Mouse (Mus musculus): ENCODE results near the gene Prtn3. TPM values are rescaled to one million over a fixed set of nuclear protein-coding genes. Genes with fewer than 3 reads are reported as not detected.

Prtn3 gene
- polyA plus RNA-seq, 1 experiment from 2014 or later, result 3.9 TPM

DNA sequence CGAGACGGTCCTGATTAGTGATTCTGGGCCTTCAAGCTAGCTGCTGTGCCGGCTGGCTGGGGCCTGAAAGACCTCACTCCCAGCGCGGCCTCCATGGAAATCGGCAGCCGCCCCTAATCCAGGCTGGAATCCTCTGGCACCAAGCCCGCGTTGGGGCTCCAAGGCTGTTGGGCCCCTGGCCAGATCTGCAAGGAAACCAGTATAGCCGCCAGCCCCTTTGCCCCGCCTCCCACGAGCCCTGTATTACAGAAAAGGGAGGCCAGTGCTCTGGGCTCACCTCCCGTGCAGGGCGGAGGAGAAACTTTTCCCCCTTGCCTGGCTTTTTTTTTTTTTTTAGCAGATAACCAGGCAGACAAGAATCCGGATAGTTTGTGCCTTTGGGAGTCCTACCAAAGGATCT lies 20.9 kb upstream of the Prtn3 start:
- ATAC-seq (replicated peaks; ENCODE audit: insufficient number of reproducible peaks, low FRiP score, low TSS enrichment), result peak; percentile 49; the same call in 1 of the 2 replicates
- Histone ChIP-seq H3K9me3 (replicated peaks; ENCODE audit: control insufficient read depth, low read length) (no peaks in the 10 kb centered on the region), H3K27me3 (ENCODE audit: control insufficient read depth, insufficient read depth, low read length) (no peaks in the 10 kb centered on the region), H3K9ac (ENCODE audit: low read depth, low read length) (peak overlapping the region; percentile 90), H3K36me3 (ENCODE audit: control insufficient read depth, insufficient read depth, low read length) (peaks cover 2% of the 10 kb centered on the region; the same call in 1 of the 2 replicates), H3K4me3 (ENCODE audit: low read depth, low read length) (peak overlapping the region; percentile 86), H3K4me1 (ENCODE audit: control insufficient read depth, insufficient read depth, low read length) (peaks cover 47% of the 10 kb centered on the region), H3K4me2 (peak overlapping the region; percentile 89), H3K27ac (ENCODE audit: low read depth, low read length) (peak overlapping the region; percentile 100)
- under 1% methylated on average over 15 of the region's 15 CpGs for WGBS (ENCODE audit: insufficient replicate concordance)

DNA sequence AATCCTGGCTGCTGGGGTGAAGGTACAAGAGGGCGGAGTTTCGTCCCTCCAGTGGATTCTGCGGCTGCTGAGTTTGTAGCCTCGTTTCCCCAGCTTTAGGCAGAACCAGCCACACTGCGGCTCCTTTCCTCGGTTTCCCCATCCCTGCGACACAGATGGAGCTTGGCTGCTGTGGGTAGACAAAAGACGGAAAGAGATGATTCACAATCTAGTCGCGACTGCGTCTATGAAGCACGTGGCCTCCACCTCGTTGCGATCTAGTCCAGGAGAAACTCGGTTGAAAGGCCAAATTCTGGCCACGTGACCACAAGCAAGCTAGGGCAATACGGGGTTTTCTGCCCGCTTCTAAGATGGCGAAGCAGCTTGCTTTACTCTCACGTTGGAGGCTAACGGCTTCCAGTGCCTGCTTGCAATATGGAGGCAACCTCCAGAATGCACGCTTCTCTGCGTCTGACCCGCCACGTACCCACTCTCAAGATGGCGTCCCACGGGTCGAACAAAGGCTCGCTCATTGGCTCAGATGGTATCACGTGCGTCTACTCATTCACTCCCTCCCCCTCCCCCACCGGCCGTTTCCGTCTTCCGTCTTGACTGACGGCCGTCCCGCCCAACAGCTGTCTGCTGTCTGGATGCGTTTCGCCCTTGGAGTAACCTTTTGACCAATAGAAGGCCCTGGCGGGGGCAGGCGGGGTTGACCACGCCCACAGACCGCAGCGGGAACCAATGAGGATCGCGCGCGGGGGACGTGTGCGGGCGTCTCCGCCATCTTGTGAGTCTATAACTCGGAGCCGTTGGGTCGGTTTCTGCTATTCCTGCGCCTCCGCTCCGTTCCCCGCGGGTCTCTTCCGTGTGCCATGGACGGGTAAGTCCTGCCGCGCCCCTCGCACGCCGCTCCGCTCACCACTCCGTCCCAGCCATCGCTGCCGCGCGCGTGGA lies 20.1 kb upstream of the Prtn3 start, which contains the start of gene Ptbp1:
Gene Ptbp1, plus strand, starts transcription at position 568 of the 936 bp plus-strand sequence.
- Histone ChIP-seq H3K27me3 (ENCODE audit: control insufficient read depth, insufficient read depth, low read length) (no peaks in the 10 kb centered on the region), H3K9me3 (replicated peaks; ENCODE audit: control insufficient read depth, low read length) (no peaks in the 10 kb centered on the region), H3K9ac (ENCODE audit: low read depth, low read length) (peak within 1 kb of the TSS; percentile 100), H3K36me3 (ENCODE audit: control insufficient read depth, insufficient read depth, low read length) (peaks cover 4% of the 10 kb centered on the region), H3K4me3 (ENCODE audit: low read depth, low read length) (peak within 1 kb of the TSS; percentile 86), H3K27ac (ENCODE audit: low read depth, low read length) (peak within 1 kb of the TSS; percentile 100), H3K4me1 (ENCODE audit: control insufficient read depth, insufficient read depth, low read length) (peaks cover 52% of the 10 kb centered on the region), H3K4me2 (peak within 1 kb of the TSS; percentile 89)
- WGBS (ENCODE audit: insufficient replicate concordance), result under 1% methylated on average over 75 of the region's 75 CpGs
- peak; percentile 89 for ATAC-seq (replicated peaks; ENCODE audit: insufficient number of reproducible peaks, low FRiP score, low TSS enrichment)

DNA sequence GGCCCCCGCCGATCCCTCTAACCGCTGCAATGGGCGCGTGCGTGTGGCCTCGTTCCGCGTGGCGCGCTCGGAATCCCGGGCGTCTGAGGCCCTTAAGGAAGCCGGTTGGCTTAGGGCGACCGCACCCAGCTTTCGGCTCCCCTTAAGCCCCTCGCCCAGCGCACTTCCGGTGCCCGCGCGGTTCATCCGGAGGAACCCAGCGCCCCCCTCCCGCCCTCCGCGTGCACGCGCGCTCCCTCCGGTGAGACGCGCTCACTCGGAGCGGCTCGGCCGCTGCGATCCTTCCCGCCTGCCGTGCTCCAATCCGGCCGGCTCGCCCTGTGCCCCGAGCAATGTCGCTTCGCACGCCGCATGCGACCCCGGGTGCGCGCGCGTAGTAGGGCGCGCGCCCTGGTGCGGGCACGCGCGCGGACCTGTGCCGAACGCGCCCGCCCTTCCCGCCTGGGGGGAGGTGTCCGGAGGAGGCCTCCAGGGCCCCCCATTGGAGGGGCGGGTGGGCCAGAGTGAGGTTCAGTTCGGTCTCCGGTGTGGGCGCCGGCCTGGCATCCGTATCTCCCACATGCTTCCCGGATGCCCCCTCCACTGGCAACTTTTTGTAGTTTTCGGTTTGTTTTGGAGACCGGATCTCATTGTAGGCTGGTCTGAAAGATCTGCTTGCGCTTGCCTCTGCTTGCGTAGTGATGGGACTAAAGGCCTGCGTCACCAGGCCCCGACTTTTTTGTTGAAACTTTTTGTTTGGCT lies 19.3 kb upstream of the Prtn3 start:
- H3K4me3 ChIP-seq (ENCODE audit: low read depth, low read length), result peak overlapping the region; percentile 86
- no peaks in the 10 kb centered on the region for H3K9me3 ChIP-seq (replicated peaks; ENCODE audit: control insufficient read depth, low read length)
- H3K27ac ChIP-seq (ENCODE audit: low read depth, low read length), result peak overlapping the region; percentile 100
- WGBS (ENCODE audit: insufficient replicate concordance), result under 1% methylated on average over 83 of the region's 83 CpGs
- H3K4me1 ChIP-seq (ENCODE audit: control insufficient read depth, insufficient read depth, low read length), result peaks cover 54% of the 10 kb centered on the region
- H3K27me3 ChIP-seq (ENCODE audit: control insufficient read depth, insufficient read depth, low read length), result no peaks in the 10 kb centered on the region
- H3K4me2 ChIP-seq, result peak overlapping the region; percentile 78
- peaks cover 12% of the 10 kb centered on the region for H3K36me3 ChIP-seq (ENCODE audit: control insufficient read depth, insufficient read depth, low read length)
- H3K9ac ChIP-seq (ENCODE audit: low read depth, low read length), result peak overlapping the region; percentile 100
- ATAC-seq (replicated peaks; ENCODE audit: insufficient number of reproducible peaks, low FRiP score, low TSS enrichment), result peak; percentile 7; the same call in 1 of the 2 replicates

DNA sequence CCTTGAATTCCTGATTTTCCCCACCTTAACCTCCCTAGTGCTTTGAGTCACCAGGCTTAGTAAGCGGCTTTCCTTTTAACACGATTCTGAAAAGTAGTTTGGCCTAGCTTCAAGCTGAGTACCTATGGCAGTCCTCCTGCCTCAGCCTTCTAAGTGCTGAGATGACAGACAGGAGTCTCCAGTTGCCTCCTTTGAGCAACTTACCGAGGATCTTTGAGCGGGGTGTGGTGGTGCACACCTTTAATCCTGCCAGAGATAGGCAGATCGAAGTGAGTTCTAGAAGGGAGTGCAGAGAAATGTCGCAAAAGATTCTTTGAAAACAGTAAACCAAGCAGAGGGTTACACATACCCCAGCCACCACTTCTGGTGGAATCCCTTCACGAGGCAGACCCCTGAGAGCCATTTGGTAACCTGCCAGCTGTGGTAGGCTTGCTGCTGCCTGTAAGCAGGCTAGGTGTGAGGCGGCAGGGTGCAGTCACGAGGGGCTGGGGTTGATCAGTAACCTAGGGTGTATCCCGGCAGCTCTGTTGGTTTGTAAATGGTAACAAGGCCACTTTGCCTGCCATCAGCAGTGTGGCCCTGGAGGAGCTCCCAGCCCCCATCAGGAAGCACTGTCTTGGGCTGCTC lies 18.6 kb upstream of the Prtn3 start:
- Histone ChIP-seq H3K9me3 (replicated peaks; ENCODE audit: control insufficient read depth, low read length) (no peaks in the 10 kb centered on the region), H3K4me1 (ENCODE audit: control insufficient read depth, insufficient read depth, low read length) (peaks cover 51% of the 10 kb centered on the region), H3K36me3 (ENCODE audit: control insufficient read depth, insufficient read depth, low read length) (peaks cover 19% of the 10 kb centered on the region), H3K4me3 (ENCODE audit: low read depth, low read length) (peak overlapping the region; percentile 86), H3K9ac (ENCODE audit: low read depth, low read length) (peak overlapping the region; percentile 100), H3K27ac (ENCODE audit: low read depth, low read length) (peak overlapping the region; percentile 100), H3K27me3 (ENCODE audit: control insufficient read depth, insufficient read depth, low read length) (no peaks in the 10 kb centered on the region), H3K4me2 (peak overlapping the region; percentile 78)
- no peak for ATAC-seq (replicated peaks; ENCODE audit: insufficient number of reproducible peaks, low FRiP score, low TSS enrichment)
- WGBS (ENCODE audit: insufficient replicate concordance), result 1% methylated on average over 10 of the region's 10 CpGs

DNA sequence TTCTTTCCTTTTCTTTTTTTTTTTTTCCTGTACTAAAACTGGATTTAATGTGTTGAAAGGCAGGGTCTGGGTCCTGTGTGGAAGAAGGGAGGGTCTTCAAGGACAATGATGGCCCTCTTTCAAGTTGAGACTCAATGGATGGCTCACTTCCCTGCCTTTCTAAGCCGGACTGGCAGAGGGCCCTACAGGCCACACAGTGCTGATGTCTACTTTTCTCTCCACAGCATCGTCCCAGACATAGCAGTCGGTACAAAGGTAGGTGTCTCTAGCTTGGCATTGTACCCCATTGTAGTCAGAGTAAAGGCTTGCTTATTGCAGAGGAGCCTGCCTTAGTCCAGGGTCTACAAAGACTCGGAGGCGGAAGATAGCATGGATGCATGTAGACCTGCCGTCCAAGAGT lies 18.0 kb upstream of the Prtn3 start:
- Histone ChIP-seq H3K9ac (ENCODE audit: low read depth, low read length) (peak overlapping the region; percentile 100), H3K9me3 (replicated peaks; ENCODE audit: control insufficient read depth, low read length) (no peaks in the 10 kb centered on the region), H3K4me3 (ENCODE audit: low read depth, low read length) (peak overlapping the region; percentile 86), H3K27me3 (ENCODE audit: control insufficient read depth, insufficient read depth, low read length) (no peaks in the 10 kb centered on the region), H3K4me1 (ENCODE audit: control insufficient read depth, insufficient read depth, low read length) (peaks cover 49% of the 10 kb centered on the region), H3K36me3 (ENCODE audit: control insufficient read depth, insufficient read depth, low read length) (peaks cover 25% of the 10 kb centered on the region), H3K4me2 (peak overlapping the region; percentile 78), H3K27ac (ENCODE audit: low read depth, low read length) (peak overlapping the region; percentile 18; the same call in 1 of the 2 replicates)
- WGBS (ENCODE audit: insufficient replicate concordance), result 44% methylated on average over 6 of the region's 6 CpGs
- ATAC-seq (replicated peaks; ENCODE audit: insufficient number of reproducible peaks, low FRiP score, low TSS enrichment), result no peak

DNA sequence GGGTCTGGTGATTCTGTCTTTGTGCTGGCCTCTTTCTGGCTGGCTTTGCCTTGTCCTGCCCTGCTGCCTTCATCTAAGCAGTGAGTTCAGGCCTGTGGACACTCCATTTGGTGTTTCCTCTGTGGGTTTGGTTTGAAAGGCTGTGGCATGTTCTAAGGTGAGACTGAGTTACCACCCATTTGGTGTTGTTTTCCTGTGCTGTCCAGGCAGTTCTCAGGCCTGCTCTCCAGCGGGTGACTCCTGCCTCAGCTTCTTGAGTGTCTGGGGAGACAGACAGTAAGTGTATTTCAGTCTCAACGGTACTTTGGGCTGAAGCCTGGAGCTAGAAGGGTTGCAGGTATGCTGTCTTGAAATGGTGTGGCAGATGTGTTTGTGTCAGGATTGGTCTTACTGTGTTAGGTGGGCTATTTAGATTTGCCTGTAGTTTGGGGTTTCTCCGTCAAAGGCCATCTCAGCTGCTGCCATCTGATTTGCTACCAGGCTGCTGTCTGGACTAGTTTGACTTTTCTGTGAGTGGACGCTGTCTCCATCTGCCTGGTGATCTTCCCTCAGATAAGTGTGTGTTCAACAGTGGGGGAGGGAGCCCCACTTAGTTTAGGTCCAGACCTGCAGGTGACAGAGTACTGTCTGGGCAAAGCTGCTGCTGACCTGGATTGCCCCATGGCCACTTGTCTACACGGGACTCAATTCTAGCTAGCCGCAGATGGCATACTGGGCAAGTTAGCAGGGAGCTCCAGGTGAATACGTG lies 17.4 kb upstream of the Prtn3 start:
- Histone ChIP-seq H3K36me3 (ENCODE audit: control insufficient read depth, insufficient read depth, low read length) (peaks cover 30% of the 10 kb centered on the region), H3K27ac (ENCODE audit: low read depth, low read length) (peak overlapping the region; percentile 57), H3K9ac (ENCODE audit: low read depth, low read length) (peak overlapping the region; percentile 100), H3K4me1 (ENCODE audit: control insufficient read depth, insufficient read depth, low read length) (peaks cover 44% of the 10 kb centered on the region), H3K4me2 (peak overlapping the region; percentile 78), H3K9me3 (replicated peaks; ENCODE audit: control insufficient read depth, low read length) (no peaks in the 10 kb centered on the region), H3K27me3 (ENCODE audit: control insufficient read depth, insufficient read depth, low read length) (no peaks in the 10 kb centered on the region), H3K4me3 (ENCODE audit: low read depth, low read length) (peak overlapping the region; percentile 86)
- 37% methylated on average over 7 of the region's 7 CpGs for WGBS (ENCODE audit: insufficient replicate concordance)
- no peak for ATAC-seq (replicated peaks; ENCODE audit: insufficient number of reproducible peaks, low FRiP score, low TSS enrichment)

DNA sequence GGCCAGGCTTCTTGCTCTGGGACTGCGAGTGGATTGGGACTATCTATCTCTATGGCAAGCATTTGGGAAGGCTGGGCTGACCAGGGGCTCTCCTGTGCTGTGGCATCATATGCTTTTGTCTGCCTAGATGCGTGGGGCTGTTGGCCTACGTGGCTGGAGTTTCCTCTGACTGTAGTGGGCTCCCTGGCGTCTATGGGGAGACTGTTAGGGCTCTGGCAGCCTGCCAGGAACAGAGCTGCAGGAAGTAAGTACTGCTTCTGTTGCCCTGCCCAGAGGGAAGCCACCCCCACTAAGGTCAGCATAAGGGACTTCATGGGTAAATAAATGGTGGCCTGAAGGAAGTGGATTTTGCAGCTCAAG lies 16.8 kb upstream of the Prtn3 start:
- peaks cover 38% of the 10 kb centered on the region for H3K4me1 ChIP-seq (ENCODE audit: control insufficient read depth, insufficient read depth, low read length)
- H3K4me2 ChIP-seq, result peak overlapping the region; percentile 78

More for the DNA sequence above, 16.8 kb upstream of the Prtn3 start:
- Histone ChIP-seq H3K4me3 (ENCODE audit: low read depth, low read length) (peak overlapping the region; percentile 86), H3K36me3 (ENCODE audit: control insufficient read depth, insufficient read depth, low read length) (peaks cover 35% of the 10 kb centered on the region), H3K27me3 (ENCODE audit: control insufficient read depth, insufficient read depth, low read length) (no peaks in the 10 kb centered on the region), H3K9me3 (replicated peaks; ENCODE audit: control insufficient read depth, low read length) (no peaks in the 10 kb centered on the region), H3K27ac (ENCODE audit: low read depth, low read length) (peak overlapping the region; percentile 57), H3K9ac (ENCODE audit: low read depth, low read length) (peak overlapping the region; percentile 64)
- no peak for ATAC-seq (replicated peaks; ENCODE audit: insufficient number of reproducible peaks, low FRiP score, low TSS enrichment)
- WGBS (ENCODE audit: insufficient replicate concordance), result 23% methylated on average over 4 of the region's 4 CpGs

Data from heart, embryonic 11.5 days (tissue).